Mouse (Mus musculus): ENCODE data around the gene Gale. TPM values are rescaled to one million over a fixed set of nuclear protein-coding genes. Genes with fewer than 3 reads are reported as not detected.
"Not testable (repeated sequence)": the region's sequence is repeated elsewhere in the genome, so short reads cannot be mapped to it uniquely, and the experiment has no call there.

The Gale gene
- polyA plus RNA-seq, 1 experiment from 2014 or later = 30.2 TPM

GRCm38 (mm10) chr4:135934708-135935500 is 28.6 kb upstream of the Gale start:
- Histone ChIP-seq H3K27me3 (ENCODE audit: control insufficient read depth, insufficient read depth, low read length) (no peaks in the 10 kb centered on the region), H3K9ac (ENCODE audit: low read depth, low read length) (no peak overlapping the region), H3K36me3 (ENCODE audit: control insufficient read depth, insufficient read depth, low read length) (0 out of 2 replicates have a peak, but pooled peaks cover 6% of the 10 kb centered on the region), H3K27ac (ENCODE audit: low read depth, low read length) (peak overlapping the region; percentile 46; the same call in 1 of the 2 replicates), H3K4me1 (ENCODE audit: control insufficient read depth, insufficient read depth, low read length) (peaks cover 4% of the 10 kb centered on the region; the same call in 1 of the 2 replicates), H3K9me3 (replicated peaks; ENCODE audit: control insufficient read depth, low read length) (no peaks in the 10 kb centered on the region), H3K4me2 (no peak overlapping the region), H3K4me3 (ENCODE audit: low read depth, low read length) (no peak overlapping the region)
- 41% methylated on average over 12 of the region's 12 CpGs for WGBS (ENCODE audit: insufficient replicate concordance)
- no peak for ATAC-seq (replicated peaks; ENCODE audit: insufficient number of reproducible peaks, low FRiP score, low TSS enrichment)

GRCm38 (mm10) chr4:135935502-135935901 is 28.0 kb upstream of the Gale start:
- no peak overlapping the region for H3K4me3 ChIP-seq (ENCODE audit: low read depth, low read length)
- H3K27ac ChIP-seq (ENCODE audit: low read depth, low read length) = peak overlapping the region; percentile 46; the same call in 1 of the 2 replicates
- ATAC-seq (replicated peaks; ENCODE audit: insufficient number of reproducible peaks, low FRiP score, low TSS enrichment) = no peak
- WGBS (ENCODE audit: insufficient replicate concordance) = 59% methylated on average over 5 of the region's 5 CpGs
- H3K27me3 ChIP-seq (ENCODE audit: control insufficient read depth, insufficient read depth, low read length) = no peaks in the 10 kb centered on the region
- H3K9ac ChIP-seq (ENCODE audit: low read depth, low read length) = no peak overlapping the region
- H3K9me3 ChIP-seq (replicated peaks; ENCODE audit: control insufficient read depth, low read length) = no peaks in the 10 kb centered on the region
- 0 out of 2 replicates have a peak, but pooled peaks cover 6% of the 10 kb centered on the region for H3K36me3 ChIP-seq (ENCODE audit: control insufficient read depth, insufficient read depth, low read length)
- no peak overlapping the region for H3K4me2 ChIP-seq
- H3K4me1 ChIP-seq (ENCODE audit: control insufficient read depth, insufficient read depth, low read length) = peaks cover 4% of the 10 kb centered on the region; the same call in 1 of the 2 replicates

GRCm38 (mm10) chr4:135938858-135939257 is 24.7 kb upstream of the Gale start:
- peaks cover 10% of the 10 kb centered on the region; the same call in 1 of the 2 replicates for H3K36me3 ChIP-seq (ENCODE audit: control insufficient read depth, insufficient read depth, low read length)
- ATAC-seq (replicated peaks; ENCODE audit: insufficient number of reproducible peaks, low FRiP score, low TSS enrichment) = no peak
- no peaks in the 10 kb centered on the region for H3K27me3 ChIP-seq (ENCODE audit: control insufficient read depth, insufficient read depth, low read length)
- H3K27ac ChIP-seq (ENCODE audit: low read depth, low read length) = no peak overlapping the region
- no peaks in the 10 kb centered on the region for H3K9me3 ChIP-seq (replicated peaks; ENCODE audit: control insufficient read depth, low read length)
- peaks cover 4% of the 10 kb centered on the region for H3K4me1 ChIP-seq (ENCODE audit: control insufficient read depth, insufficient read depth, low read length)
- no peak overlapping the region for H3K4me2 ChIP-seq
- 76% methylated on average over 7 of the region's 7 CpGs for WGBS (ENCODE audit: insufficient replicate concordance)
- no peak overlapping the region for H3K4me3 ChIP-seq (ENCODE audit: low read depth, low read length)
- no peak overlapping the region for H3K9ac ChIP-seq (ENCODE audit: low read depth, low read length)

GRCm38 (mm10) chr4:135941026-135941425 is 22.5 kb upstream of the Gale start:
- H3K9me3 ChIP-seq (replicated peaks; ENCODE audit: control insufficient read depth, low read length); H3K9ac ChIP-seq (ENCODE audit: low read depth, low read length); H3K4me3 ChIP-seq (ENCODE audit: low read depth, low read length); ATAC-seq (replicated peaks; ENCODE audit: insufficient number of reproducible peaks, low FRiP score, low TSS enrichment); H3K4me1 ChIP-seq (ENCODE audit: control insufficient read depth, insufficient read depth, low read length); H3K27me3 ChIP-seq (ENCODE audit: control insufficient read depth, insufficient read depth, low read length); H3K4me2 ChIP-seq; H3K27ac ChIP-seq (ENCODE audit: low read depth, low read length): not testable (repeated sequence)
- H3K36me3 ChIP-seq (ENCODE audit: control insufficient read depth, insufficient read depth, low read length) = peaks cover 10% of the 10 kb centered on the region; the same call in 1 of the 2 replicates
- WGBS (ENCODE audit: insufficient replicate concordance) = 75% methylated on average over 8 of the region's 8 CpGs

GRCm38 (mm10) chr4:135942193-135942592 is 21.3 kb upstream of the Gale start:
- Histone ChIP-seq H3K36me3 (ENCODE audit: control insufficient read depth, insufficient read depth, low read length) (peaks cover 10% of the 10 kb centered on the region; the same call in 1 of the 2 replicates), H3K27ac (ENCODE audit: low read depth, low read length) (no peak overlapping the region), H3K9ac (ENCODE audit: low read depth, low read length) (no peak overlapping the region), H3K9me3 (replicated peaks; ENCODE audit: control insufficient read depth, low read length) (no peaks in the 10 kb centered on the region), H3K4me3 (ENCODE audit: low read depth, low read length) (no peak overlapping the region), H3K27me3 (ENCODE audit: control insufficient read depth, insufficient read depth, low read length) (no peaks in the 10 kb centered on the region), H3K4me2 (no peak overlapping the region), H3K4me1 (ENCODE audit: control insufficient read depth, insufficient read depth, low read length) (peaks cover 4% of the 10 kb centered on the region)
- ATAC-seq (replicated peaks; ENCODE audit: insufficient number of reproducible peaks, low FRiP score, low TSS enrichment) = no peak
- WGBS (ENCODE audit: insufficient replicate concordance) = 60% methylated on average over 6 of the region's 6 CpGs

GRCm38 (mm10) chr4:135943389-135943788 is 20.1 kb upstream of the Gale start:
- 36% methylated on average over 4 of the region's 4 CpGs for WGBS (ENCODE audit: insufficient replicate concordance)
- Histone ChIP-seq H3K36me3 (ENCODE audit: control insufficient read depth, insufficient read depth, low read length) (peaks cover 10% of the 10 kb centered on the region; the same call in 1 of the 2 replicates), H3K27me3 (ENCODE audit: control insufficient read depth, insufficient read depth, low read length) (no peaks in the 10 kb centered on the region), H3K9me3 (replicated peaks; ENCODE audit: control insufficient read depth, low read length) (no peaks in the 10 kb centered on the region), H3K9ac (ENCODE audit: low read depth, low read length) (no peak overlapping the region), H3K27ac (ENCODE audit: low read depth, low read length) (no peak overlapping the region; the same call in 1 of the 2 replicates), H3K4me2 (no peak overlapping the region), H3K4me3 (ENCODE audit: low read depth, low read length) (no peak overlapping the region), H3K4me1 (ENCODE audit: control insufficient read depth, insufficient read depth, low read length) (peaks cover 7% of the 10 kb centered on the region)
- ATAC-seq (replicated peaks; ENCODE audit: insufficient number of reproducible peaks, low FRiP score, low TSS enrichment) = no peak

GRCm38 (mm10) chr4:135945706-135946105 is 17.8 kb upstream of the Gale start:
- 77% methylated on average over 10 of the region's 10 CpGs for WGBS (ENCODE audit: insufficient replicate concordance)
- H3K27me3 ChIP-seq (ENCODE audit: control insufficient read depth, insufficient read depth, low read length) = no peaks in the 10 kb centered on the region
- H3K36me3 ChIP-seq (ENCODE audit: control insufficient read depth, insufficient read depth, low read length) = peaks cover 4% of the 10 kb centered on the region; the same call in 1 of the 2 replicates
- peak overlapping the region; percentile 89 for H3K4me3 ChIP-seq (ENCODE audit: low read depth, low read length)
- peak overlapping the region; percentile 57; the same call in 1 of the 2 replicates for H3K27ac ChIP-seq (ENCODE audit: low read depth, low read length)
- no peaks in the 10 kb centered on the region for H3K9me3 ChIP-seq (replicated peaks; ENCODE audit: control insufficient read depth, low read length)
- ATAC-seq (replicated peaks; ENCODE audit: insufficient number of reproducible peaks, low FRiP score, low TSS enrichment) = no peak
- H3K9ac ChIP-seq (ENCODE audit: low read depth, low read length) = peak overlapping the region; percentile 87; the same call in 1 of the 2 replicates
- peaks cover 9% of the 10 kb centered on the region for H3K4me1 ChIP-seq (ENCODE audit: control insufficient read depth, insufficient read depth, low read length)
- peak overlapping the region; percentile 90 for H3K4me2 ChIP-seq

- Histone ChIP-seq H3K4me1 (ENCODE audit: control insufficient read depth, insufficient read depth, low read length) (peaks cover 9% of the 10 kb centered on the region), H3K4me2 (peak within 1 kb of the TSS; percentile 90), H3K9me3 (replicated peaks; ENCODE audit: control insufficient read depth, low read length) (no peaks in the 10 kb centered on the region), H3K9ac (ENCODE audit: low read depth, low read length) (peak within 1 kb of the TSS; percentile 87), H3K27ac (ENCODE audit: low read depth, low read length) (peak within 1 kb of the TSS; percentile 57), H3K27me3 (ENCODE audit: control insufficient read depth, insufficient read depth, low read length) (no peaks in the 10 kb centered on the region), H3K4me3 (ENCODE audit: low read depth, low read length) (peak within 1 kb of the TSS; percentile 89), H3K36me3 (ENCODE audit: control insufficient read depth, insufficient read depth, low read length) (peaks cover 3% of the 10 kb centered on the region)
- ATAC-seq (replicated peaks; ENCODE audit: insufficient number of reproducible peaks, low FRiP score, low TSS enrichment) = peak; percentile 82
- under 1% methylated on average over 23 of the region's 23 CpGs for WGBS (ENCODE audit: insufficient replicate concordance)
Observed at GRCm38 (mm10) chr4:135946278-135946658, 17.3 kb upstream of the Gale start, which contains the start of gene Hmgcl. Gene Hmgcl, plus strand, starts transcription at chr4:135946448.

Measured in heart, embryonic 11.5 days (tissue).